Mouse (Mus musculus) heart, embryonic 13.5 days (tissue): ENCODE measurements at regions not wholly inside any gene's neighbourhood (a gene's known extent, or its start where the extent isn't known, plus 50 kb on each side); places are given as distances from the start of the nearest gene placed in this dataset.

ENCODE experiments used
- ATAC-seq: fragments of 200-750 bp; cut with Nextera tagmentation; 2 replicates; pipeline ENCODE4 v1.8.0; 2017; ENCODE audit warnings: moderate TSS enrichment; ENCODE audit not compliant: insufficient number of reproducible peaks, low FRiP score, low TSS enrichment; ENCODE audit errors: extremely low read depth
- H3K27ac ChIP-seq: fragments of 300-500 bp; sonication (generic); replicated peaks from 2 replicates; pipeline ENCODE4 v1.5.1; 2015; ENCODE audit warnings: moderate library complexity, mild to moderate bottlenecking, inconsistent platforms
- H3K27me3 ChIP-seq: fragments of 300-500 bp; sonication (generic); replicated peaks from 2 replicates; pipeline ENCODE4 v1.6.1; 2015; ENCODE audit warnings: mild to moderate bottlenecking, inconsistent platforms
- H3K36me3 ChIP-seq: fragments of 300-500 bp; sonication (generic); 2 replicates; pipeline ENCODE4 v1.6.1; 2015; ENCODE audit warnings: mild to moderate bottlenecking, inconsistent platforms
- H3K4me1 ChIP-seq: fragments of 300-500 bp; sonication (generic); 2 replicates; pipeline ENCODE4 v1.6.1; 2015; ENCODE audit warnings: inconsistent platforms
- H3K4me2 ChIP-seq: fragments of 300-500 bp; sonication (generic); 2 replicates; pipeline ENCODE4 v1.6.1; 2015; ENCODE audit warnings: inconsistent platforms, mild to moderate bottlenecking, moderate library complexity
- H3K4me3 ChIP-seq: fragments of 300-500 bp; sonication (generic); 2 replicates; pipeline ENCODE4 v1.5.1; 2015; ENCODE audit warnings: moderate library complexity, mild to moderate bottlenecking, inconsistent platforms
- H3K9ac ChIP-seq: fragments of 300-500 bp; sonication (generic); 2 replicates; pipeline ENCODE4 v1.6.1; 2015; ENCODE audit warnings: inconsistent platforms, mild to moderate bottlenecking, moderate library complexity
- H3K9me3 ChIP-seq: fragments of 300-500 bp; sonication (generic); 2 replicates; pipeline ENCODE4 v1.6.1; 2016; ENCODE audit warnings: inconsistent platforms
- WGBS: fragments of 180-500 bp; shearing (Covaris S2); methylation state at CpG from one replicate; pipeline ENCODE4 v1.1.7; 2015; ENCODE audit warnings: mixed read lengths; 5-methylcytosine and 5-hydroxymethylcytosine counted together

GRCm38 (mm10) chr12:15741219-15741618, 75.5 kb downstream of the Trib2 start:
- Histone ChIP-seq H3K27ac (peak overlapping the region; percentile 55; the same call in 1 of the 2 replicates), H3K9ac (no peak overlapping the region), H3K4me3 (no peak overlapping the region), H3K36me3 (no peaks in the 10 kb centered on the region), H3K4me2 (no peak overlapping the region), H3K27me3 (no peaks in the 10 kb centered on the region), H3K9me3 (no peaks in the 10 kb centered on the region), H3K4me1 (peaks cover 12% of the 10 kb centered on the region)
- WGBS = 70% methylated on average over 2 of the region's 2 CpGs
- ATAC-seq = no peak

GRCm38 (mm10) chr12:15738989-15739388, 77.7 kb downstream of the Trib2 start:
- Histone ChIP-seq H3K9me3 (no peaks in the 10 kb centered on the region), H3K27ac (peak overlapping the region; percentile 28; the same call in 1 of the 2 replicates), H3K4me3 (no peak overlapping the region), H3K36me3 (no peaks in the 10 kb centered on the region), H3K9ac (no peak overlapping the region), H3K4me2 (no peak overlapping the region), H3K4me1 (peaks cover 12% of the 10 kb centered on the region), H3K27me3 (no peaks in the 10 kb centered on the region)
- ATAC-seq = no peak
- WGBS = 53% methylated on average over 4 of the region's 4 CpGs

GRCm38 (mm10) chr12:15731261-15731660, 85.5 kb downstream of the Trib2 start:
- Histone ChIP-seq H3K9me3 (no peaks in the 10 kb centered on the region), H3K4me1 (peaks cover 8% of the 10 kb centered on the region; the same call in 1 of the 2 replicates), H3K4me2 (no peak overlapping the region), H3K36me3 (no peaks in the 10 kb centered on the region), H3K9ac (no peak overlapping the region), H3K27ac (peak overlapping the region; percentile 45; the same call in 1 of the 2 replicates), H3K27me3 (no peaks in the 10 kb centered on the region), H3K4me3 (no peak overlapping the region)
- no peak for ATAC-seq
- WGBS = 59% methylated on average over 3 of the region's 3 CpGs

GRCm38 (mm10) chr12:15729696-15730095, 87.0 kb downstream of the Trib2 start:
- H3K36me3 ChIP-seq = no peaks in the 10 kb centered on the region
- WGBS = 56% methylated on average over 3 of the region's 3 CpGs
- H3K27ac ChIP-seq = no peak overlapping the region
- H3K27me3 ChIP-seq = no peaks in the 10 kb centered on the region
- peaks cover 8% of the 10 kb centered on the region; the same call in 1 of the 2 replicates for H3K4me1 ChIP-seq
- H3K9ac ChIP-seq = no peak overlapping the region
- H3K4me3 ChIP-seq = no peak overlapping the region
- no peak for ATAC-seq
- H3K9me3 ChIP-seq = no peaks in the 10 kb centered on the region
- H3K4me2 ChIP-seq = no peak overlapping the region

GRCm38 (mm10) chr12:15723529-15723928, 93.2 kb downstream of the Trib2 start:
- Histone ChIP-seq H3K4me1 (peaks cover 16% of the 10 kb centered on the region), H3K9me3 (no peaks in the 10 kb centered on the region), H3K9ac (no peak overlapping the region), H3K27me3 (no peaks in the 10 kb centered on the region), H3K27ac (no peak overlapping the region), H3K4me3 (no peak overlapping the region), H3K36me3 (no peaks in the 10 kb centered on the region), H3K4me2 (no peak overlapping the region)
- no peak for ATAC-seq
- 55% methylated on average over 6 of the region's 6 CpGs for WGBS

GRCm38 (mm10) chr12:15722161-15722560, 94.6 kb downstream of the Trib2 start:
- Histone ChIP-seq H3K9me3 (no peaks in the 10 kb centered on the region), H3K4me2 (no peak overlapping the region), H3K36me3 (no peaks in the 10 kb centered on the region), H3K27ac (no peak overlapping the region), H3K9ac (no peak overlapping the region), H3K4me1 (peaks cover 29% of the 10 kb centered on the region), H3K4me3 (no peak overlapping the region), H3K27me3 (no peaks in the 10 kb centered on the region)
- no peak for ATAC-seq
- 64% methylated on average over 2 of the region's 2 CpGs for WGBS

GRCm38 (mm10) chr12:15720171-15720570, 96.6 kb downstream of the Trib2 start:
- Histone ChIP-seq H3K4me1 (peaks cover 29% of the 10 kb centered on the region), H3K4me3 (no peak overlapping the region), H3K9ac (no peak overlapping the region), H3K27me3 (no peaks in the 10 kb centered on the region), H3K36me3 (no peaks in the 10 kb centered on the region), H3K9me3 (no peaks in the 10 kb centered on the region), H3K27ac (no peak overlapping the region), H3K4me2 (no peak overlapping the region)
- 82% methylated on average over 6 of the region's 6 CpGs for WGBS
- no peak for ATAC-seq

- H3K27me3 ChIP-seq = no peaks in the 10 kb centered on the region
- 36% methylated on average over 1 of the region's 1 CpGs for WGBS
- H3K27ac ChIP-seq = peak overlapping the region; percentile 57
- H3K36me3 ChIP-seq = no peaks in the 10 kb centered on the region
- no peak overlapping the region for H3K4me3 ChIP-seq
- ATAC-seq = no peak
- H3K4me2 ChIP-seq = no peak overlapping the region
- peaks cover 29% of the 10 kb centered on the region for H3K4me1 ChIP-seq
- H3K9me3 ChIP-seq = no peaks in the 10 kb centered on the region
- no peak overlapping the region for H3K9ac ChIP-seq
These were observed 97.9 kb downstream of the Trib2 start for GRCm38 (mm10) chr12:15718827-15719226.

- peaks cover 24% of the 10 kb centered on the region for H3K4me1 ChIP-seq
- H3K4me3 ChIP-seq = no peak overlapping the region
- H3K9me3 ChIP-seq = no peaks in the 10 kb centered on the region
- no peak overlapping the region for H3K4me2 ChIP-seq
- H3K36me3 ChIP-seq = no peaks in the 10 kb centered on the region
- H3K27ac ChIP-seq = peak overlapping the region; percentile 57
- no peaks in the 10 kb centered on the region for H3K27me3 ChIP-seq
- 45% methylated on average over 6 of the region's 6 CpGs for WGBS
- ATAC-seq = no peak
- H3K9ac ChIP-seq = no peak overlapping the region
These were observed 98.7 kb downstream of the Trib2 start for GRCm38 (mm10) chr12:15717989-15718388.

- Histone ChIP-seq H3K4me2 (no peak overlapping the region), H3K36me3 (no peaks in the 10 kb centered on the region), H3K9ac (no peak overlapping the region), H3K27me3 (no peaks in the 10 kb centered on the region), H3K4me3 (no peak overlapping the region), H3K27ac (peak overlapping the region; percentile 57), H3K4me1 (peaks cover 24% of the 10 kb centered on the region), H3K9me3 (no peaks in the 10 kb centered on the region)
- WGBS = 66% methylated on average over 3 of the region's 3 CpGs
- no peak for ATAC-seq
These were observed 99.4 kb downstream of the Trib2 start for GRCm38 (mm10) chr12:15717342-15717741.

- Histone ChIP-seq H3K4me3 (no peak overlapping the region), H3K36me3 (no peaks in the 10 kb centered on the region), H3K9me3 (no peaks in the 10 kb centered on the region), H3K4me2 (no peak overlapping the region), H3K4me1 (peaks cover 14% of the 10 kb centered on the region), H3K27ac (no peak overlapping the region), H3K9ac (no peak overlapping the region), H3K27me3 (no peaks in the 10 kb centered on the region)
- ATAC-seq = no peak
- 86% methylated on average over 2 of the region's 2 CpGs for WGBS
These were observed 103.1 kb downstream of the Trib2 start for GRCm38 (mm10) chr12:15713623-15714022.

- 78% methylated on average over 6 of the region's 6 CpGs for WGBS
- Histone ChIP-seq H3K9ac (no peak overlapping the region), H3K27ac (no peak overlapping the region), H3K9me3 (no peaks in the 10 kb centered on the region), H3K4me3 (no peak overlapping the region), H3K4me2 (no peak overlapping the region), H3K36me3 (no peaks in the 10 kb centered on the region), H3K4me1 (peaks cover 23% of the 10 kb centered on the region), H3K27me3 (no peaks in the 10 kb centered on the region)
- no peak for ATAC-seq
These were observed 109.1 kb downstream of the Trib2 start for GRCm38 (mm10) chr12:15707570-15708095.
